Mouse (Mus musculus) liver, embryonic 12.5 days (tissue): ENCODE results near the gene Eef1akmt3. TPM values are rescaled to one million over a fixed set of nuclear protein-coding genes. Genes with fewer than 3 reads are reported as not detected.
A peak's percentile ranks its signal among the peaks of the same experiment; 100 is the strongest.

Experiments used
- ATAC-seq: fragments of 200-750 bp; cut with Nextera tagmentation; 2 replicates; pipeline ENCODE4 v1.8.0; 2017; ENCODE audit warnings: moderate number of reproducible peaks, mild to moderate bottlenecking, moderate library complexity
- H3K27ac ChIP-seq: fragments of 300-500 bp; sonication (generic); 2 replicates; pipeline ENCODE4 v1.5.1; 2016; ENCODE audit warnings: mild to moderate bottlenecking
- H3K27me3 ChIP-seq: fragments of 300-500 bp; sonication (generic); replicated peaks from 2 replicates; pipeline ENCODE4 v1.6.1; 2016; ENCODE audit warnings: mild to moderate bottlenecking, moderate library complexity
- H3K36me3 ChIP-seq: fragments of 300-500 bp; sonication (generic); 2 replicates; pipeline ENCODE4 v1.6.1; 2016; ENCODE audit warnings: mild to moderate bottlenecking, moderate library complexity
- H3K4me1 ChIP-seq: fragments of 300-500 bp; sonication (generic); 2 replicates; pipeline ENCODE4 v1.6.1; 2016
- H3K4me2 ChIP-seq: fragments of 300-500 bp; sonication (generic); 2 replicates; pipeline ENCODE4 v1.6.1; 2016; ENCODE audit warnings: mild to moderate bottlenecking, moderate library complexity
- H3K4me3 ChIP-seq: fragments of 300-500 bp; sonication (generic); 2 replicates; pipeline ENCODE4 v1.5.1; 2016; ENCODE audit warnings: mild to moderate bottlenecking, moderate library complexity
- H3K9ac ChIP-seq: fragments of 300-500 bp; sonication (generic); 2 replicates; pipeline ENCODE4 v1.6.1; 2016; ENCODE audit warnings: mild to moderate bottlenecking, moderate library complexity
- H3K9me3 ChIP-seq: fragments of 300-500 bp; sonication (generic); replicated peaks from 2 replicates; pipeline ENCODE4 v1.6.1; 2016; ENCODE audit warnings: mild to moderate bottlenecking, moderate library complexity
- WGBS: fragments of 180-500 bp; shearing (Covaris S2); methylation state at CpG from one replicate; pipeline ENCODE4 v1.1.7; 2016; ENCODE audit not compliant: insufficient replicate concordance; 5-methylcytosine and 5-hydroxymethylcytosine counted together
- polyA plus RNA-seq: library from polyadenylated mRNA; unstranded; fragments of >200 nt; fragmentation: Nextera tagmentation; extraction: Ambion mirVana; gene quantifications from 2 replicates; pipeline ENCODE4 v1.2.1, GENCODE M21; 2016

Eef1akmt3 gene
- polyA plus RNA-seq, 1 experiment from 2014 or later, result 0.13 TPM

GRCm38 (mm10) chr10:127003334-127003733, 38.0 kb downstream of the Eef1akmt3 start:
- H3K36me3 ChIP-seq, result peaks cover 13% of the 10 kb centered on the region
- H3K4me1 ChIP-seq, result no peaks in the 10 kb centered on the region
- ATAC-seq, result no peak
- no peak overlapping the region for H3K27ac ChIP-seq
- H3K4me3 ChIP-seq, result no peak overlapping the region
- 69% methylated on average over 8 of the region's 8 CpGs for WGBS
- H3K9ac ChIP-seq, result no peak overlapping the region
- H3K27me3 ChIP-seq, result peaks cover 12% of the 10 kb centered on the region; the same call in 1 of the 2 replicates
- no peak overlapping the region for H3K4me2 ChIP-seq
- no peaks in the 10 kb centered on the region for H3K9me3 ChIP-seq

DNA sequence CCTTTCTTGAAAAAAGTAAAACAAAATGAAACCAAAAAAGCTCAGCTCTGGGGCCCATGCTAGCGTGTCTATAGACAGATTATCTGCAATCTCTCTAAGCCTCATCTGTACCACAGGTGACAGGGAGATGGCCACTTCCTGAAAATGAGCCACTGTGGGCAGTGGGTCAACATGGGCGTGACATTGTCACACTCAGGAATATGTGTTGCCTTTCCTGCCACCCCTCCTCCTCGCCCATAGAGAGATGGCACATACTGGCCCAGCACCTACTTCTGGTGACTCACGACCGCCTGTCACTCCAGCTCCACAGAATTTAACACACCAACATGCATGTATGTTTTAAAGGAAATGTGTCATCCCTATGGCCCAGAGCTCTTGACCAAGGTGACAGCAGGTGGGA, 38.5 kb downstream of the Eef1akmt3 start:
- Histone ChIP-seq H3K4me2 (no peak overlapping the region), H3K4me1 (0 out of 2 replicates have a peak, but pooled peaks cover 1% of the 10 kb centered on the region), H3K9me3 (no peaks in the 10 kb centered on the region), H3K9ac (no peak overlapping the region), H3K27me3 (peaks cover 11% of the 10 kb centered on the region; the same call in 1 of the 2 replicates), H3K4me3 (no peak overlapping the region), H3K36me3 (peaks cover 19% of the 10 kb centered on the region), H3K27ac (no peak overlapping the region)
- no peak for ATAC-seq
- WGBS, result 55% methylated on average over 5 of the region's 5 CpGs

- no peak overlapping the region for H3K9ac ChIP-seq
- no peaks in the 10 kb centered on the region for H3K9me3 ChIP-seq
- peaks cover 26% of the 10 kb centered on the region for H3K36me3 ChIP-seq
- 0 out of 2 replicates have a peak, but pooled peaks cover 4% of the 10 kb centered on the region for H3K27me3 ChIP-seq
- H3K27ac ChIP-seq, result no peak overlapping the region
- 0 out of 2 replicates have a peak, but pooled peaks cover 8% of the 10 kb centered on the region for H3K4me1 ChIP-seq
- no peak overlapping the region for H3K4me3 ChIP-seq
- 77% methylated on average over 1 of the region's 1 CpGs for WGBS
- no peak for ATAC-seq
- H3K4me2 ChIP-seq, result no peak overlapping the region
Measured at GRCm38 (mm10) chr10:127002056-127002455, 39.3 kb downstream of the Eef1akmt3 start.

DNA sequence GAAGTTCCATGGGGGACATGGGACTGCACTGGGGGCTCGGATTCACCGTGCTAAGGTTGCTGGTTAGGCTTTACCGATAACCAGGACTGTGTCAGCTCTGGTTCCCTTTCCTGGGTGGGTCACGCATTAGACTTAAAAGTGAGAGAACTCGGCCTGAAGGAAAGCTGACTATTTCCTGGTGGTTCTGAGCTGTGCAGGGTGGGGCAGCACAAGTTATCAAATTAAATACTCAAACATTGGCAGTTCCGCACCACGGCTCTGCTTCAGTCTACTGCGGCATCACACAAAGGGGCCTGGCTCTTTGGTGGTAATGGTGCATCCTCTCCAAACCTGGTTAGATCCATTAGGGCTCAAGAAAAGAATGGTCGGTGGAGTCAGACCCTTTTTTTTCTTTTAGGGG, 40.0 kb downstream of the Eef1akmt3 start:
- 66% methylated on average over 9 of the region's 9 CpGs for WGBS
- no peak for ATAC-seq
- no peaks in the 10 kb centered on the region for H3K9me3 ChIP-seq
- H3K27ac ChIP-seq, result no peak overlapping the region
- no peaks in the 10 kb centered on the region for H3K27me3 ChIP-seq
- peaks cover 26% of the 10 kb centered on the region for H3K36me3 ChIP-seq
- no peak overlapping the region for H3K4me2 ChIP-seq
- no peak overlapping the region for H3K4me3 ChIP-seq
- 0 out of 2 replicates have a peak, but pooled peaks cover 8% of the 10 kb centered on the region for H3K4me1 ChIP-seq
- H3K9ac ChIP-seq, result no peak overlapping the region

DNA sequence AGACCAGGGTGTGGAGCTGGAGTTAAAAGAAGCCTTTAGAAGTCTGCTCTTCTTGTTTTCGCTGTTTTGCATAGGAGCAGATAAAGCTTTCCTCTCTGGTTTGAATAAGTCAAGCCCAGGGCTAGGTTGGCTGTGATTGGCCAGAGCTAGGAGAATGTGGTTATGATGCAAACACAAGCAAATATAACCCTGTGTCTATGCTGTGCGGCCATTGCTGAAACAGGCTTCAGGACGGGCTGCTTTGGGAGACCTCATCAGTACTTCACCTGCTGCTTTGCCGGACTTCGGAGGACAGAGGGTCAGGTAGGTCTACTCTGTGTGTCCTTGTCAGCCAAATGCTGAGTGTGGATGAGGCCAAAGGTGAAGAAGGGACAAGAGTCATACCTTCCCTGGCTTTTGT, 40.8 kb downstream of the Eef1akmt3 start, which contains the start of gene Avil:
Gene Avil, plus strand, starts transcription at position 181 of the 400 bp plus-strand sequence.
- 75% methylated on average over 5 of the region's 5 CpGs for WGBS
- Histone ChIP-seq H3K9ac (no peak within 1 kb of the TSS), H3K9me3 (no peaks in the 10 kb centered on the region), H3K4me3 (no peak within 1 kb of the TSS), H3K27me3 (no peaks in the 10 kb centered on the region), H3K36me3 (peaks cover 34% of the 10 kb centered on the region), H3K27ac (no peak within 1 kb of the TSS), H3K4me1 (0 out of 2 replicates have a peak, but pooled peaks cover 8% of the 10 kb centered on the region), H3K4me2 (no peak within 1 kb of the TSS)
- ATAC-seq, result no peak

GRCm38 (mm10) chr10:126997340-126998113, 43.8 kb downstream of the Eef1akmt3 start:
- WGBS, result 65% methylated on average over 13 of the region's 13 CpGs
- Histone ChIP-seq H3K9ac (no peak overlapping the region), H3K4me2 (no peak overlapping the region), H3K9me3 (no peaks in the 10 kb centered on the region), H3K27ac (no peak overlapping the region), H3K27me3 (no peaks in the 10 kb centered on the region), H3K4me3 (no peak overlapping the region), H3K36me3 (peaks cover 64% of the 10 kb centered on the region), H3K4me1 (0 out of 2 replicates have a peak, but pooled peaks cover 8% of the 10 kb centered on the region)
- ATAC-seq, result no peak

DNA sequence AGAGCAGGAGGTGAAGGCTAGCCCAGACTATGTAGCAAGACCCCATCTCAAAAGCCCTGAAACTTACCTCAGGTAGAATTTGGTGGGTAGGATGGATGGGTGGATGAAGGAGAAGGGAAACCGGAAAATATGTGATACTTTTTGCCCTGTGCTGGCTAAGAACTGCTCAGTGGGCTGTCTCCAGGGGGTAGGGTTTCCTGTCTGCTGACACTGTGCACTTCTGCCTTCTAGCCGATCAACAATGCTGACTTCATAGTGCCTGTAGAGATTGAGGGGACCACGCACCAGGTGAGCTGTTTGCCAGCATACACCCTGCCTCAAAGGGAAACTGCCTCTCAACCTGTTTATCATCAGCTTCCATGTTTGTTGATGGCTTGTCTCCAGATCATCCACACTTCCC, 47.7 kb downstream of the Eef1akmt3 start:
- no peaks in the 10 kb centered on the region for H3K27me3 ChIP-seq
- H3K4me2 ChIP-seq, result no peak overlapping the region
- H3K9me3 ChIP-seq, result no peaks in the 10 kb centered on the region
- peaks cover 30% of the 10 kb centered on the region for H3K4me1 ChIP-seq
- no peak for ATAC-seq
- H3K9ac ChIP-seq, result no peak overlapping the region
- H3K36me3 ChIP-seq, result peaks cover 71% of the 10 kb centered on the region
- no peak overlapping the region for H3K27ac ChIP-seq
- no peak overlapping the region for H3K4me3 ChIP-seq
- 83% methylated on average over 3 of the region's 3 CpGs for WGBS

GRCm38 (mm10) chr10:126991676-126992075, 49.6 kb downstream of the Eef1akmt3 start:
- WGBS, result 65% methylated on average over 3 of the region's 3 CpGs
- Histone ChIP-seq H3K4me1 (peaks cover 42% of the 10 kb centered on the region), H3K4me3 (no peak overlapping the region), H3K9ac (no peak overlapping the region), H3K9me3 (no peaks in the 10 kb centered on the region), H3K27ac (no peak overlapping the region), H3K27me3 (no peaks in the 10 kb centered on the region), H3K4me2 (no peak overlapping the region), H3K36me3 (peaks cover 56% of the 10 kb centered on the region)
- ATAC-seq, result no peak

- peak; percentile 69 for ATAC-seq
- 60% methylated on average over 7 of the region's 7 CpGs for WGBS
- H3K9ac ChIP-seq, result no peak overlapping the region
Measured at GRCm38 (mm10) chr10:126990313-126991056, 50.8 kb downstream of the Eef1akmt3 start.

DNA sequence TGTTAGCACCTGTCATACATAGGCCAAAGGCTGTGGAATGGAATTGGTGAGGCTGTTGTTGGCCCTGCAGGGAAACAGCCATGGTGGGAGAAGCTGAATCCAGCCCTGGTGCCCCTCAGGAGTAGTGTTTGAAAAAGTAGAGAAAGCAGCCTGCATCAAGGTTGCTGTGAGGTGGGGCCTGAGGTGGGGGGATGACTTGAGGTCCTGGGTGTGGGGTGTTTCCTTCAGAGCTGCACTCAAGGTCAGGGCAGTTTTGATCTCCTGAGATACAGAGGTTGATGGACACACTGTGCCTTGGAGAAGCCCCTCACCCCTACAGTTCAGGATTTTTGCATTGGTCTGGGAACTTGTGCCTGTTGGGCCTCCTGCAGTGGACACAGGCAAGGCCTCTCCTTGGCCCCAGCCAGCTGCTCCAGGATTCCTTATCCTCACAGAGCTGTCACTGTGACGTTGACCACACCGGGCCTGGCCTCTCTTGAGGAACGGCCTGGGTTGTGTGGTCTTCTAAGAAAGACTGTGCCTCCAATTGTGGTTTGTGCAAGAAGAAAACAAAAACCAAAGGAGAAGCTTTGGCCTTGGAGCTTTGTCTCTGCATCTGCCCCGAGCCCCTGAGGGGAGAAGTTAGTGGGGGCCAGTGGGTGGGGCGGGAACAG, 52.7 kb downstream of the Eef1akmt3 start:
- Histone ChIP-seq H3K4me2 (no peak overlapping the region), H3K27me3 (no peaks in the 10 kb centered on the region), H3K4me1 (peaks cover 69% of the 10 kb centered on the region), H3K9me3 (no peaks in the 10 kb centered on the region), H3K27ac (0 out of 2 replicates have a peak overlapping the region, but pooled peaks have one; percentile 0), H3K36me3 (peaks cover 40% of the 10 kb centered on the region), H3K9ac (no peak overlapping the region), H3K4me3 (no peak overlapping the region)
- WGBS, result 30% methylated on average over 5 of the region's 5 CpGs
- ATAC-seq, result no peak

More at GRCm38 (mm10) chr10:126990313-126991056, 50.8 kb downstream of the Eef1akmt3 start:
- H3K4me3 ChIP-seq, result no peak overlapping the region
- H3K4me2 ChIP-seq, result no peak overlapping the region
- peaks cover 53% of the 10 kb centered on the region for H3K4me1 ChIP-seq
- H3K36me3 ChIP-seq, result peaks cover 47% of the 10 kb centered on the region
- H3K9me3 ChIP-seq, result no peaks in the 10 kb centered on the region
- H3K27ac ChIP-seq, result no peak overlapping the region
- H3K27me3 ChIP-seq, result no peaks in the 10 kb centered on the region

DNA sequence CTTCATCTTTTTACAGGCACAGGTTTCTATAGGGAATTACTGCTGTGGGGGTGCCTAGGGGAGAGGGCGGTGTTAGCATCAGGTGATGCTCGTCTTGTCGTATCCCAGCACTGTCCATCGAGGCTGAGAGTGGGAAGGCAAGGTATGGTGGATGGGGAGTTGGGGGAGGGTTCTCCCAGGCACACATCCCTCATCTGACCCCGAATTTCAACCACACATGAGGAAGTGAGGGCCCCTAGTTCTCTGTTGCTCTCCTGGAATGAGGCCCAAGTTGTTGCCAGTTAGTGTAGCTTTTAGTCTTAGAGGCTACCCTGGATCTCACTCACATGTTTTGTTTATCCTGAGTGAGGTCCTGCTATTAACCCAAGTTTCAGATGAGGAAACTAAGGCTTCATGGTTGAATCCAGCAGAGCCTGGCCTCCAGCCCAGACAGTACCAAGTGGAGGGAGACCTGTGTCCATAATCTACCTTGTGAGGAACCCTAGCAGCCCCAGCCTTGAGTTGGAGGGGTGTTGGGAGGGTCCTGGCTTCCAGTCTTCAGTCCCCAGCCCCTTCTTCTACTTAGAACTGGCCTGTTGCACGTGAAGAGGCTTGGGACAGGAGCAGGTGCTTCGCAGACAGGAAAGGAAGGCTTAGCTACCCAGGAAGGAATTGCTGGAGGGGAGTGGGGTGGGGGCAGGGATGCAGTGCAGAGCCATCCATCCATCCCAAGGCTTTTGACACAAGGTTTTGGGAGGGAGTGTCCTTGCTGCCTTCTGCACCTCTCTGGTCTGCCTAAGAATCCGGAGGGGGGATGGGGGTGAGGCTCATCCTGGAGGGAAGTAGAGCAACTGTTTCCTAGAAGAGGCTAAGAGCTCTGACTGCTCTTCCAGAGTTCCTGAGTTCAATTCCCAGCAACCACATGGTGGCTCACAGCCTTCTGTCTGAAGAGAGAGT, 53.9 kb downstream of the Eef1akmt3 start:
- no peak for ATAC-seq
- Histone ChIP-seq H3K9me3 (no peaks in the 10 kb centered on the region), H3K4me3 (no peak overlapping the region), H3K9ac (no peak overlapping the region), H3K36me3 (peaks cover 33% of the 10 kb centered on the region), H3K4me1 (peaks cover 81% of the 10 kb centered on the region), H3K4me2 (peak overlapping the region; percentile 9; the same call in 1 of the 2 replicates), H3K27ac (no peak overlapping the region), H3K27me3 (no peaks in the 10 kb centered on the region)
- WGBS, result 46% methylated on average over 8 of the region's 8 CpGs
